Mouse (Mus musculus): Measurements from ENCODE around the gene Vax2. TPM values are rescaled to one million over a fixed set of nuclear protein-coding genes. Genes with fewer than 3 reads are reported as not detected.
A peak's percentile ranks its signal among the peaks of the same experiment; 100 is the strongest.

Vax2 gene
- total RNA-seq, 2 experiments from 2014 or later = not detected

- DNase-seq (ENCODE audit: low spot score in 2 of 2) = no peak
These were observed 550 bp upstream of the Vax2 start for GRCm38 (mm10) chr6:83710361-83711066.

DNA sequence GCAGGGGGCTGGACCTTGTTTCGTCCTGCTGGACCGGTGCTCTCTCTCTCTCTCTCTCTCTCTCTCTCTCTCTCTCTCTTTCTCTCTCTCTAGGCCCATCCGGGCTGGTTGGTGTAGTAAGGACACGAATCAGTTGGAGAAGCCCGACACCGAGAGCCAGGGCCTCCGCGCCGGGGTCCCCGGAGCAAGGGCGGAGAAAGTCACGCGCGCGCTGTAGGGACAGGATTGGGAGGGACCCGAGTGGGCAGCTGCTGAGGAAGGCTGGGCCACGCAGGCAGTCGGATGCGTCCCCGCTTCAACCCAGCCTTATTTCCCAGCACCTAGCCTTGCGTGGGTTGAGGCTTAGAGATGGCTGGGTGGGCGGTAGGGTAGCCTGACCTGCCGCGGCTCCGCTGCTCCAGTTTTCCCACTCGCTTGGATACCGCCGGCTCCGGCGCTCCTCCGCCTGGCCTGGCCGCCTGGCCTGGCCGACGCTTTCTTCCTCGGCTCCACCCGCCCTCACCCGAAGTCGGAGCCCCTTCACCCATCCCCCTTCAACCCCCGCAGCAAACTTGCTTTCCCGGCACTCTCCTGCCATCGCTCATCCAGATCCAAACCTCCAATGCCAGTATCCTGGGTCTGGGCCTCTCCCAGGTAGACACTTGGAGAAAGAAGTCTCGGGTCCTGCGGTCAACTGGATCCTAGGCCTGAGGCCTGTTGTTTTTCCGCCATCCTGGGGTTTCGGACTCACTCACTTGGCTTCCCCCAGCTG lies 836 bp downstream of the Vax2 start:
- DNase-seq (ENCODE audit: low spot score in 2 of 2) = no peak

- DNase-seq (ENCODE audit: low spot score in 2 of 2) = no peak
These were observed 2.4 kb downstream of the Vax2 start for GRCm38 (mm10) chr6:83713271-83714136.

GRCm38 (mm10) chr6:83714221-83715123 lies 3.4 kb downstream of the Vax2 start:
- no peak for DNase-seq (ENCODE audit: low spot score in 2 of 2)

DNA sequence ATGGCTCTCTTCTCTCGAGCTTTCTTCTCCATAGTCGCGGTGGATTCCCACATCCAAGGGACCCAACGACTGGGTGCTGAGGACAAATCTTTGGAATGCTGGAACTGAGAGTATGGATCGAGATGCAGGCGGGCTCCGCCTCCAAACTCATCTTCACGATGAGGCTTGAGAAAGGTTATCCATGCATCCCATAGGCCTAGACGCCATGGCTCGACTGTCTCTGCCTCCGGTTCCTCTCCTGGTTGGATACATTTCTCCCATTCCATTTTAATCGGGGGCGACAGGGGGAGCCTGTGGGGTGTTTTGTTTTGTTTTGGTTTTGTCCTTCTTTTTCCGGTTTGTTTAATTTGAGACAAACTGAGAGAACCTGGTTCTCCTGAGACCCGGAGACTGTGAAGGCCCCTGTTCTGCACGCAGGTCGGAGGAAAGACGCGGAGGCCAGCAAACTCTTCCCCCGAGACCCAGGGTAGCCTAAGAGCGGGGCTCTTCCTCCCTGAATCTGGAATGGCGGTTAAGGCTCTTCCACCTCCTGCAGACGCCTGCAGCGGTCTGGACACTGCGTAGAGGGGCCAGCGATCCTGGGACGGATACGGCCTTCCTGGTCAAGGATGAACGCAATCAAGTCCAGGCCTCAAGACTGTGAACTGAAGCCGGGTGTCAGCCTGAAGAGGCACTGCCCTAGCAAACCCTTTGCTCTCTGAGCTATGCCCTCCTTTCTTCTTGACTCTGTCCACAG lies 4.6 kb downstream of the Vax2 start:
- no peak for DNase-seq (ENCODE audit: low spot score in 2 of 2)

GRCm38 (mm10) chr6:83717026-83717425 lies 6.0 kb downstream of the Vax2 start:
- DNase-seq (ENCODE audit: low spot score in 2 of 2) = no peak

GRCm38 (mm10) chr6:83722526-83722925 lies 11.5 kb downstream of the Vax2 start:
- DNase-seq (ENCODE audit: low spot score in 2 of 2) = no peak

DNA sequence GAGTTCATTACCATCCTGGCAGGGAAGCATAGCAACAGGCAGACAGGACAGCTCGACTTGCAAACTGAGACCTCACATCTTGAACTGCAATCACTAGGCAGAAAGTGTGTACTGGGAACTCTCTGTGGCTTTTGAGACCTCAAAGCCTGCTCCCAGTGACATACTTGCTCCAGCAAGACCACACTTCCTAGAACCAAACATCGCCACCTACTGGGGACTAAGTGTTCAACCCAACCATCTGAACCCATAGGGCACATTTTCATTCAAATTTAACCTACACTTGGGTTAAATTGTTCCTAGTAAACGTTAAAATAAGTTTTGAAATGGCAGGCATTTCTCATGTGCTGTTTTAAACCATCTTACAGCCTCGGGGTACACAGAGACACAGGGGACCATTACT lies 16.1 kb downstream of the Vax2 start:
- DNase-seq (ENCODE audit: low spot score in 2 of 2) = no peak

GRCm38 (mm10) chr6:83728488-83728887 lies 17.4 kb downstream of the Vax2 start:
- DNase-seq (ENCODE audit: low spot score in 2 of 2) = no peak

GRCm38 (mm10) chr6:83729350-83729970 lies 18.4 kb downstream of the Vax2 start:
- no peak for DNase-seq (ENCODE audit: low spot score in 2 of 2)

DNA sequence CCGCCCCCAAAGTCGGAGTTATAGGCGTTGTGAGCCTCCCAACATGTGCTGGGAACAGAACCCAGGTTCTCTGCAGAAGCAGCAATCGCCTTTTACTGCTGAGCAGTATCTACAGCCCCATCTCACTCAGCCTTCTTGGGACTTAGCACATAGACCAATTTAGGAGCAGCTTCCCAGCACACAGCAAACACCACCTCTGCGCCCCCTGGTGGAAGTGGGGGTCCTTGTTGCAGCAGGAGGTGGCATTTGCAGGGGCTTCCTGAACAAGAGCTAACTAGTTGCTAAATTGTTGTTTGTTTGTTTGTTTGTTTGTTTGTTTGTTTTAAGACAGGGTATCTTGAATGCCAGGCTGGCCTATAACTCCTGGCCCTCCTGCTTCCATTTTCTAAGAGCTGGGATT lies 20.1 kb downstream of the Vax2 start:
- DNase-seq (ENCODE audit: low spot score in 2 of 2) = peak; percentile 33 to 52

- DNase-seq (ENCODE audit: low spot score in 2 of 2) = no peak
These were observed 26.2 kb downstream of the Vax2 start for GRCm38 (mm10) chr6:83737311-83737710.

GRCm38 (mm10) chr6:83738596-83738995 lies 27.5 kb downstream of the Vax2 start:
- no peak for DNase-seq (ENCODE audit: low spot score in 2 of 2)

DNA sequence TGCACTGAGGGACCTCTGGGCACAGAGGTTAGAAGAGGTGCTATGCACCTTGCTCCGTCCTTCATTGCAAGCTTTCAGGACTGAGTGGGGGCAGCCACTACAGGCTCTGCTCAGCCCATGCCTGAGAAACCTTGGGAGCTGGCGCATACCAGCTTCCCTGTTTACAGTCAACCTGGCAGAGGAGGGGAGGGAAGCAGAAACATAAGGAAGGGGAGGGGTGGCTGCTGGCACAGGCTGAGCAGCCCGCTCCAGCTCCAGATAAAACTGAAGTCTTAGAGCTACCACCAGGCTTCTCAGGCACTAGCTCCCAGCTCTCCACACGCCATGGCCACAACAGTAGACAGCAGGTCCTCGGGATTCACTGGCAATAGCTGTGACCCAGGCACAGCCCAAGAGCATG lies 31.7 kb downstream of the Vax2 start, which contains the start of gene Atp6v1b1:
TSS of gene Atp6v1b1 (plus strand) at position 230 of the 400 bp plus-strand sequence.
- no peak for DNase-seq (ENCODE audit: low spot score in 2 of 2)

GRCm38 (mm10) chr6:83743212-83743611 lies 32.1 kb downstream of the Vax2 start:
- no peak for DNase-seq (ENCODE audit: low spot score in 2 of 2)

DNA sequence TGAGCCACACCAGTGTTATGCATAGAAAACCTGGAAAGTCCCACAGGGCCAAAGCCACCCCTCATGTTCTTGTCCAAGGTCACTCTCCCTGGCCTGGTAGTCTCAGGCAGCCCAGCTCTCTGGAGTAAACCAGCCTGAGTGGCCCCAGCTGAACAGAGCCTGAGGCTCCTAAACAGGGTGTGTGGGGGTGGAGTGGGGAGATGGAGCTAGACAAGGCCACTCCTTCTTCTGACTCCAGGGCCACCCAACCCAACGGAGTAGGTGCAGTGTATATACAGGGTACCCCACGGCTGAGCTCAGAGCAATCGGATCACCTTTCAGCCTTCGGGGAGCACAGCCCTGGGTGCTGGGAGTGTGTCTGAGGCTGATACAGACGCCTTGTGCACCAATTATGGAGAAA lies 33.1 kb downstream of the Vax2 start:
- no peak for DNase-seq (ENCODE audit: low spot score in 2 of 2)

DNA sequence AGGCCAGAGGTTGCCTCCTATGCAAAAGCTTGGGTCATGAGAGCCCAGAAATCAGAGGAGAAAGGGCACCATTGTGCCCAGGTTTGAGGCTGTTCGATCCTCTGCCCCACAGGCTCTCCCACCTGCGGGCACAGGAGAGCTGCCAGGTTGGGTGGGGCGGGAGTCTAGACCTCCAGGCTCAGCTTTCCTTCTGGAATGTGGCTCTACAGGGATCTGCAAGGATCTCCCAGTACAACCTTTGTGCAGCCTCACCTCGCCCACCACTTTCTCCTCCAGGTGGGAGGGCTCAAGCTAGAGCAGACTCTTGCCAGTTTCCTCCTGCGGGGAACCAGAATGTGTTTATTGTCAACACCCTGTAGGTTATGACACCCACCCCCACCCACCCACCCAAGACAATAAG lies 33.5 kb downstream of the Vax2 start:
- DNase-seq (ENCODE audit: low spot score in 2 of 2) = no peak

- no peak for DNase-seq (ENCODE audit: low spot score in 2 of 2)
These were observed 34.4 kb downstream of the Vax2 start for GRCm38 (mm10) chr6:83745466-83745865.

- DNase-seq (ENCODE audit: low spot score in 2 of 2) = no peak
These were observed 38.2 kb downstream of the Vax2 start for GRCm38 (mm10) chr6:83749286-83749685.
